Mouse (Mus musculus): ENCODE measurements around the gene Glt6d1. TPM values are rescaled to one million over a fixed set of nuclear protein-coding genes. Genes with fewer than 3 reads are reported as not detected.

Glt6d1 gene
- not detected in 2 replicates for polyA plus RNA-seq (2015; fragmentation: Nextera tagmentation; extraction: Ambion mirVana)

DNA sequence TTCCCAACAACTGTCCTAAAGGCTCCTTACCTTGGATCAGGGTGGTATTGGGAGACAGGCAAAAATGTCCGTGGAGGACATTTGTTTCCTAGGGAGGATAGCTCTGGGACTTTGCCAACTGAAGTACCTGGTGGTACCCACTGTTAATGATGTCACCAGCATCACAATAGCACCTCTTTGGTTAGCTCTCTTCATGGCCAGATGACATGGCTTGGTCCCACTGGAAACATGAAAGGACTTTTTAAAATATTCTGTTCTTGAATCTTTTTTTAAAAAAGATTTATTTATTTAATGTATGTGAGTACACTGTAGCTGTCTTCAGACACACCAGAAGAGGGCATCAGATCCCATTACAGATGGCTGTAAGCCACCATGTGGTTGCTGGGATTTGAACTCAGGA is at the start of gene Glt6d1:
TSS of gene Glt6d1 (minus strand) at position 101 of the 400 bp plus-strand sequence.

GRCm38 (mm10) chr2:25863337-25864131 is 47.9 kb upstream of the Glt6d1 start, which contains the start of gene Kcnt1:
TSS of gene Kcnt1 (plus strand) at chr2:25863734.

DNA sequence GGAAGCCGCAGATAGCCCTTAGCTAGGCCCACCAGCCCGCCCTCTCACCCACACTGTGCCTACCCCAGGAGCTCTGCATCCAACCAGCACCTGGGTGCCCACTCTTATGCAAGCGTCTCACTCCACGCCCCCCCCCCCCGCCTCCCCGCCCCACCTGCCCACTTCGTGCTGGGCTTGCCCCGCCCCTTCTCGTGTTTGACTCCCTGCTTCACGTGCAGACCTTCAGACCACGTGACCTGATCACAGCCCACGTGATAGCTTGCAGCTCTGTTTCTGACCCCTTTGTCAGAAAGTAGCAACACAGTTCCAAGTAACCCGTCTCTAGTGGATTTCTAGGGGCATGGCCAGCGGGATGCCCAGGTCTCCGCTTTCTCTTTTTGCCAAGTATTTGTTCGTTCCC is 31.6 kb upstream of the Glt6d1 start, which contains the start of gene Sohlh1:
TSS of gene Sohlh1 (minus strand) at position 23 of the 400 bp plus-strand sequence.

GRCm38 (mm10) chr2:25822806-25823205 is 7.2 kb upstream of the Glt6d1 start, which contains the start of gene Lcn9:
TSS of gene Lcn9 (plus strand) at chr2:25823153.

GRCm38 (mm10) chr2:25781957-25782356 is 33.7 kb downstream of the Glt6d1 start, which contains the start of gene Gm13539:
TSS of gene Gm13539 (plus strand) at chr2:25782257.

DNA sequence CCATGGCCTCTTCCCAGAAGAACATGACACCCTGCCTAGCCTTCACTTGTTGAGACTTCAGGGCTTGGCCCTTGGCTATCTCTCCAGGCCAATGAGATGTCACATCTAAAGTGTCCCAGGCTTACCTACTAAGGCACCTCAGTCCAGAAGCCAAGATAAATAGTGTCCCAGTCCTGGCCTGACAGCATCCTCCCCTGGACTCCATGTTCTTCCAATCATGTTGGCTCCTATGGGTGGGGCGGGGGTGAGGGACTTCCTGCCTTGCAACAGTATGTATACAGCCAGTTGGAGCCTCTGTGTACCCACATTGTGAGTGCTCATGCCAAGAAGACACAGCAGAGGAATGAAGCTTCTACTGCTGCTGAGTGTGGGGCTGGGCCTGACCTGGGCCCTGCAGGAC is 38.9 kb downstream of the Glt6d1 start, which contains the start of gene Lcn11:
TSS of gene Lcn11 (plus strand) at position 301 of the 400 bp plus-strand sequence.

DNA sequence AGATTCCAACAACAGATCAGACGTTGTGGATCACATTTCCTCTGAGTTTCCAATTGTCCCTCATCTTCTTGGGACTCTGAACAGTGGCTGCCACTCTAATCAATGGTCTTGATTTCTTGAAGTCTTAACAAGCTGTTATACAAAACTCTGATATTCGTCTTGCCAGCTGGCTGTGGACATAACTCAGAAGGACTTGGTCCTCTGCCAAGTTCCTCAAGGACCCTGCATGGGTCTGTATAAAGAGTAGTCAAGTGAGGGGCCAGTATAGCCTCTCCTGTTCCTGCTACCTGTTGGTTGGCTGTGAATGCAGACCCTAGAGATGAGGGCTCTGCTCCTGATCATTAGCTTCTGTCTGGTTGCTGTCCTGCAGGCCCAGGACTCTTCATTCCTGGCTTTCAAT is 50.4 kb downstream of the Glt6d1 start, which contains the start of gene Lcn3:
TSS of gene Lcn3 (plus strand) at position 301 of the 400 bp plus-strand sequence.

Other genes starting within 250 kb of the Glt6d1 start
- 1.0 and 3.1 TPM in 2 replicates for gene Mamdc4, start 241.0 kb downstream of the Glt6d1 start, polyA plus RNA-seq (2015; fragmentation: Nextera tagmentation; extraction: Ambion mirVana)
- 251 and 258 TPM in 2 replicates for gene Phpt1, start 240.6 kb downstream of the Glt6d1 start, polyA plus RNA-seq (2015; fragmentation: Nextera tagmentation; extraction: Ambion mirVana)
- 20.4 and 21.5 TPM in 2 replicates for gene Ajm1, start 234.1 kb downstream of the Glt6d1 start, polyA plus RNA-seq (2015; fragmentation: Nextera tagmentation; extraction: Ambion mirVana)
- 56.5 and 61.3 TPM in 2 replicates for gene Rabl6, start 207.3 kb downstream of the Glt6d1 start, polyA plus RNA-seq (2015; fragmentation: Nextera tagmentation; extraction: Ambion mirVana)
- 0.45 and 0.50 TPM in 2 replicates for gene Ccdc183, start 198.2 kb downstream of the Glt6d1 start, polyA plus RNA-seq (2015; fragmentation: Nextera tagmentation; extraction: Ambion mirVana)
- 63.4 and 65.7 TPM in 2 replicates for gene Tmem141, start 193.8 kb downstream of the Glt6d1 start, polyA plus RNA-seq (2015; fragmentation: Nextera tagmentation; extraction: Ambion mirVana)
- 13.4 and 13.6 TPM in 2 replicates for gene Fcna, start 187.8 kb downstream of the Glt6d1 start, polyA plus RNA-seq (2015; fragmentation: Nextera tagmentation; extraction: Ambion mirVana)
- not detected in 2 replicates for gene Lcn8, start 162.7 kb downstream of the Glt6d1 start, polyA plus RNA-seq (2015; fragmentation: Nextera tagmentation; extraction: Ambion mirVana)
- gene Lcn5, start 157.9 kb downstream of the Glt6d1 start, polyA plus RNA-seq (2015; fragmentation: Nextera tagmentation; extraction: Ambion mirVana) = not detected in 2 replicates
- gene Lcn6, start 139.1 kb downstream of the Glt6d1 start, polyA plus RNA-seq (2015; fragmentation: Nextera tagmentation; extraction: Ambion mirVana) = not detected in 2 replicates
- gene Lcn10, start 133.1 kb downstream of the Glt6d1 start, polyA plus RNA-seq (2015; fragmentation: Nextera tagmentation; extraction: Ambion mirVana) = not detected in 2 replicates
- gene Obp2a, start 115.8 kb downstream of the Glt6d1 start, polyA plus RNA-seq (2015; fragmentation: Nextera tagmentation; extraction: Ambion mirVana) = not detected in 2 replicates
- gene Bmyc, start 109.1 kb downstream of the Glt6d1 start, polyA plus RNA-seq (2015; fragmentation: Nextera tagmentation; extraction: Ambion mirVana) = 259 and 263 TPM in 2 replicates
- not detected in 2 replicates for gene Obp2b, start 78.8 kb downstream of the Glt6d1 start, polyA plus RNA-seq (2015; fragmentation: Nextera tagmentation; extraction: Ambion mirVana)
- gene Lcn3, start 50.3 kb downstream of the Glt6d1 start, polyA plus RNA-seq (2015; fragmentation: Nextera tagmentation; extraction: Ambion mirVana) = not detected in 2 replicates
- not detected in 2 replicates for gene Lcn11, start 38.8 kb downstream of the Glt6d1 start, polyA plus RNA-seq (2015; fragmentation: Nextera tagmentation; extraction: Ambion mirVana)
- gene Gm13539, start 33.6 kb downstream of the Glt6d1 start, polyA plus RNA-seq (2015; fragmentation: Nextera tagmentation; extraction: Ambion mirVana) = not detected in 2 replicates
- not detected in 2 replicates for gene Lcn9, start 7.3 kb upstream of the Glt6d1 start, polyA plus RNA-seq (2015; fragmentation: Nextera tagmentation; extraction: Ambion mirVana)
- not detected in 2 replicates for gene Sohlh1, start 31.4 kb upstream of the Glt6d1 start, polyA plus RNA-seq (2015; fragmentation: Nextera tagmentation; extraction: Ambion mirVana)
- 32.2 and 34.0 TPM in 2 replicates for gene Kcnt1, start 47.9 kb upstream of the Glt6d1 start, polyA plus RNA-seq (2015; fragmentation: Nextera tagmentation; extraction: Ambion mirVana)
- 43.7 and 44.5 TPM in 2 replicates for gene Camsap1, start 167.4 kb upstream of the Glt6d1 start, polyA plus RNA-seq (2015; fragmentation: Nextera tagmentation; extraction: Ambion mirVana)
- gene Ubac1, start 205.9 kb upstream of the Glt6d1 start, polyA plus RNA-seq (2015; fragmentation: Nextera tagmentation; extraction: Ambion mirVana) = 156 and 162 TPM in 2 replicates

Data from neural tube, postnatal 0 days (tissue).